Mouse (Mus musculus) liver, embryonic 12.5 days (tissue): Measurements from ENCODE around the gene Gabarapl2. TPM values are rescaled to one million over a fixed set of nuclear protein-coding genes. Genes with fewer than 3 reads are reported as not detected.

Experiments
- ATAC-seq: fragments of 200-750 bp; cut with Nextera tagmentation; 2 replicates; pipeline ENCODE4 v1.8.0; 2017; ENCODE audit warnings: moderate number of reproducible peaks, mild to moderate bottlenecking, moderate library complexity
- H3K27ac ChIP-seq: fragments of 300-500 bp; sonication (generic); 2 replicates; pipeline ENCODE4 v1.5.1; 2016; ENCODE audit warnings: mild to moderate bottlenecking
- H3K27me3 ChIP-seq: fragments of 300-500 bp; sonication (generic); replicated peaks from 2 replicates; pipeline ENCODE4 v1.6.1; 2016; ENCODE audit warnings: mild to moderate bottlenecking, moderate library complexity
- H3K36me3 ChIP-seq: fragments of 300-500 bp; sonication (generic); 2 replicates; pipeline ENCODE4 v1.6.1; 2016; ENCODE audit warnings: mild to moderate bottlenecking, moderate library complexity
- H3K4me1 ChIP-seq: fragments of 300-500 bp; sonication (generic); 2 replicates; pipeline ENCODE4 v1.6.1; 2016
- H3K4me2 ChIP-seq: fragments of 300-500 bp; sonication (generic); 2 replicates; pipeline ENCODE4 v1.6.1; 2016; ENCODE audit warnings: mild to moderate bottlenecking, moderate library complexity
- H3K4me3 ChIP-seq: fragments of 300-500 bp; sonication (generic); 2 replicates; pipeline ENCODE4 v1.5.1; 2016; ENCODE audit warnings: mild to moderate bottlenecking, moderate library complexity
- H3K9ac ChIP-seq: fragments of 300-500 bp; sonication (generic); 2 replicates; pipeline ENCODE4 v1.6.1; 2016; ENCODE audit warnings: mild to moderate bottlenecking, moderate library complexity
- H3K9me3 ChIP-seq: fragments of 300-500 bp; sonication (generic); replicated peaks from 2 replicates; pipeline ENCODE4 v1.6.1; 2016; ENCODE audit warnings: mild to moderate bottlenecking, moderate library complexity
- WGBS: fragments of 180-500 bp; shearing (Covaris S2); methylation state at CpG from one replicate; pipeline ENCODE4 v1.1.7; 2016; ENCODE audit not compliant: insufficient replicate concordance; 5-methylcytosine and 5-hydroxymethylcytosine counted together
- polyA plus RNA-seq: library from polyadenylated mRNA; unstranded; fragments of >200 nt; fragmentation: Nextera tagmentation; extraction: Ambion mirVana; gene quantifications from 2 replicates; pipeline ENCODE4 v1.2.1, GENCODE M21; 2016

The Gabarapl2 gene
- polyA plus RNA-seq: 147 and 157 TPM in 2 replicates

GRCm38 (mm10) chr8:111940171-111941100, at the start of gene Gabarapl2:
TSS of gene Gabarapl2 (plus strand) at chr8:111940703.
- Histone ChIP-seq H3K4me1 (peaks cover 30% of the 10 kb centered on the region), H3K27ac (peak within 1 kb of the TSS; percentile 85), H3K27me3 (no peaks in the 10 kb centered on the region), H3K36me3 (peaks cover 36% of the 10 kb centered on the region), H3K9me3 (no peaks in the 10 kb centered on the region), H3K4me2 (peak within 1 kb of the TSS; percentile 80), H3K9ac (peak within 1 kb of the TSS; percentile 95), H3K4me3 (peak within 1 kb of the TSS; percentile 100)
- peak; percentile 90 for ATAC-seq
- under 1% methylated on average over 65 of the region's 65 CpGs for WGBS

DNA sequence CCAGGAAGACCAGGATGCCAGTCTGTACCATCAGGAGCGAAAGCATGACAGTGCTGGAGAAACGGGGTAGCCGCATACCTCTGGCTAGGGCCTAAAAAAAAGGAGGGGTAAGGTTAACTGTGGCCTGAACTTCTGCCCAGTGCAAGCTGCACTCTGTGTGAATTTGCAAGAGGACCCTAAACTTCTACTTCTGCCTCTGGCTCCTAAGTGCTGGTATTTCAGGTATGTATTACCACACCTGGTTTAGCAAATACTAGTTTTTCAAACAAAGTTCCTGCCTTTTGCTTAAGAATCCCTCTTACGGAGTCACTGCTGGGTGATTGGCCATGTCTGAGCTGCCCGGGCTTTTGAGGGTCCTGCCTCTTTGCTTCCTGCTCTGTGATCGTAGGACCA, 49.6 kb upstream of the Gabarapl2 start:
- Histone ChIP-seq H3K4me3 (no peak overlapping the region), H3K9ac (no peak overlapping the region), H3K9me3 (0 out of 2 replicates have a peak, but pooled peaks cover 3% of the 10 kb centered on the region), H3K27ac (no peak overlapping the region), H3K4me2 (no peak overlapping the region), H3K27me3 (peaks cover 55% of the 10 kb centered on the region), H3K36me3 (no peaks in the 10 kb centered on the region), H3K4me1 (peaks cover 21% of the 10 kb centered on the region)
- ATAC-seq: no peak
- WGBS: 53% methylated on average over 6 of the region's 6 CpGs

DNA sequence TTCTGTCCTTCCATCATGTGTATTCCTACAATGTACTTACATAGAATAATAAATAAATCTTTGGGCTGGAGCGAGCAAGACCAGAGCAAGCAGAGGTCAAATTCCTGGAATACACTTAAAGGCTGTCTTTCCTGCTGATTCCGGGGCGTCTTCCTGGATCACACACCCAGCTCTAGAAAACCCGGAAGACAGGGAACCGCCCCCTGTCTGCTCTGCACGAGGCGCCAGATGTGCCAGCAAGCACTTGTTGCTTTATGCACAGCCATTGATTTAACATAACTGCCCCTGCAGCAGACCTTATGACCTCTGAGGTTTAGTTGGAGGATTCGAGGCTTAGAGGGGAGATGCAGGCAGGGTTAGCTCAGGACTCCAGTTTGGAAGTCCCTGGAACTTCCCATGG, 48.5 kb upstream of the Gabarapl2 start:
- Histone ChIP-seq H3K4me2 (no peak overlapping the region), H3K9me3 (0 out of 2 replicates have a peak, but pooled peaks cover 3% of the 10 kb centered on the region), H3K36me3 (no peaks in the 10 kb centered on the region), H3K27me3 (peaks cover 53% of the 10 kb centered on the region), H3K9ac (no peak overlapping the region), H3K4me1 (peaks cover 17% of the 10 kb centered on the region), H3K27ac (no peak overlapping the region), H3K4me3 (no peak overlapping the region)
- 27% methylated on average over 8 of the region's 8 CpGs for WGBS
- ATAC-seq: no peak

- H3K36me3 ChIP-seq: no peaks in the 10 kb centered on the region
- H3K9me3 ChIP-seq: 0 out of 2 replicates have a peak, but pooled peaks cover 3% of the 10 kb centered on the region
- 36% methylated on average over 5 of the region's 5 CpGs for WGBS
- no peak for ATAC-seq
- no peak overlapping the region for H3K9ac ChIP-seq
- peaks cover 13% of the 10 kb centered on the region for H3K4me1 ChIP-seq
- H3K4me3 ChIP-seq: no peak overlapping the region
- no peak overlapping the region for H3K4me2 ChIP-seq
- H3K27me3 ChIP-seq: peaks cover 52% of the 10 kb centered on the region
- no peak overlapping the region for H3K27ac ChIP-seq
Measured at GRCm38 (mm10) chr8:111892615-111893014, 47.9 kb upstream of the Gabarapl2 start.

GRCm38 (mm10) chr8:111894955-111895354, 45.5 kb upstream of the Gabarapl2 start:
- Histone ChIP-seq H3K27ac (no peak overlapping the region), H3K9me3 (0 out of 2 replicates have a peak, but pooled peaks cover 3% of the 10 kb centered on the region), H3K4me3 (no peak overlapping the region), H3K36me3 (no peaks in the 10 kb centered on the region), H3K4me2 (no peak overlapping the region), H3K27me3 (peaks cover 32% of the 10 kb centered on the region), H3K4me1 (0 out of 2 replicates have a peak, but pooled peaks cover 4% of the 10 kb centered on the region), H3K9ac (no peak overlapping the region)
- WGBS: 75% methylated on average over 7 of the region's 7 CpGs
- no peak for ATAC-seq

DNA sequence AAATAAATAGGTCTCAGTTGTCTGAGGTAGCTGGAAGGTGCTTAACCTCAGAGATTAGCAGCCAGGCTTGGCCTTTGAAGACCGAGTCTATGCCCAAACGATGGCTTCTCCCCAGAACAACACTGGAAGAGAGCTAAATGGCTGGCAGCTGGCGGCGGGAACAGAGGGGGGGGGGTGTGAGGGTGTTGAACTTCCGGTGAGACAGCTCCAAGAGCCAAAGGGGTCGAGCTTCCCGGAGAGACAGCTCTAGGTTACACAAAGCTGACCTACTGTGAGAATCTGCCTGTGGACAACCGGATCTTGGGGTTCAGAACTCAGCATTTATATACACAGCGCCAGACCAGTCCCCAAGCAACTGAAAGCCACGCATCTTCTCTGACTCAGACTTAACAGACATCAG, 41.9 kb upstream of the Gabarapl2 start:
- 44% methylated on average over 10 of the region's 10 CpGs for WGBS
- Histone ChIP-seq H3K4me2 (no peak overlapping the region), H3K4me1 (no peaks in the 10 kb centered on the region), H3K36me3 (no peaks in the 10 kb centered on the region), H3K27me3 (peaks cover 13% of the 10 kb centered on the region; the same call in 1 of the 2 replicates), H3K9me3 (0 out of 2 replicates have a peak, but pooled peaks cover 3% of the 10 kb centered on the region), H3K4me3 (no peak overlapping the region), H3K9ac (no peak overlapping the region), H3K27ac (no peak overlapping the region)
- no peak for ATAC-seq

DNA sequence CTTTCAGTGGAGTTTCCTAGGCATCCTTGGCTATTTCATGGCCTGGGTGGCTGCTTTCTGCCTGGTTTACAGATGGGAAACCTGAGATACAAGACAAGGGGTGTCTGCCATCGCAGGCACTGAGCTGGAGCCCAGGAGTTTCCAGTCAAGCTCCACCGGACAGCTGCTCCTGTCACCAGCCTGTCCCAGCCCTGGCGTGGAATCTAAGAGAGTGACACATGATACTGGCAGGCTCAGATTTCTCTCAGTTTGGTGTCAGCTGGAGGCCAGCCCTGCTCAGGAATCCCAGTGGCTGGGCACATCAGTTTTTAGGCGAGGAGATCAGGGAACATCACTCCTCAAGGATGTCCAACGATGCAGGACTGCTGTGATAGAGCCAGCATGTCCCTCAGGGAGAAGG, 38.4 kb upstream of the Gabarapl2 start:
- Histone ChIP-seq H3K4me2 (no peak overlapping the region), H3K9me3 (no peaks in the 10 kb centered on the region), H3K27ac (no peak overlapping the region), H3K4me1 (no peaks in the 10 kb centered on the region), H3K36me3 (no peaks in the 10 kb centered on the region), H3K9ac (no peak overlapping the region), H3K27me3 (peaks cover 26% of the 10 kb centered on the region; the same call in 1 of the 2 replicates), H3K4me3 (no peak overlapping the region)
- ATAC-seq: no peak
- WGBS: 52% methylated on average over 5 of the region's 5 CpGs

DNA sequence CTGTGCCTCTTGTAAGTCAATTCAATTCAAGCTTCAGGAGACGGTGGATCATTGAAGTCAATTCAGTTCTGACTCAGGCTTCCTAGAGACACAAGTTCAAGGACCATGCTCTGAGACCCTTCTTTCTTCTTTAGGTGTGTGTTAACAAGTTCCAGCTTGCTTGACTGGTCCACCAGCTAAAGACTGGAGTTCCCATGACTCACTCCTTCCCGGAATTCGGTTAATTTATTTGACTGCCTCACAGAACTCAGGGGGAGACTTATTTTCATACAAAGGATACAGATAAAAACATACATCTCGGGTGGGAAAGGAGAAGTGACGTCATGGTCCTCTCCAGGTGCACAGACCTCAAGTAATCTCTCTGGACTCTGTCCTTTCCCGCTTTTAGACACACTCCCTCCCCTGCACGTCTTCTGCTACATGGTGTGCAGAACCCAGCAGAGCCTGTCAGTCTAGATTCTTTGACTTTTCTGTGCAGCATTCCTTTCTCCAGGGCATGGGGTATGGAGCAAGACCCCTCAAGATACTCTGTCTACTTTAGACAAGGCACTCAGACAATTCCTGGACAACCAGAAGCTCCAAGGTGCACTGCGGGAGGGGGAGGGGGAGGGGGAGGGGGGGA, 34.9 kb upstream of the Gabarapl2 start:
- no peak for ATAC-seq
- peaks cover 50% of the 10 kb centered on the region for H3K27me3 ChIP-seq
- H3K4me3 ChIP-seq: no peak overlapping the region
- no peaks in the 10 kb centered on the region for H3K4me1 ChIP-seq
- no peak overlapping the region for H3K4me2 ChIP-seq
- 49% methylated on average over 8 of the region's 8 CpGs for WGBS
- no peak overlapping the region for H3K9ac ChIP-seq
- H3K9me3 ChIP-seq: no peaks in the 10 kb centered on the region
- H3K27ac ChIP-seq: no peak overlapping the region
- H3K36me3 ChIP-seq: no peaks in the 10 kb centered on the region

DNA sequence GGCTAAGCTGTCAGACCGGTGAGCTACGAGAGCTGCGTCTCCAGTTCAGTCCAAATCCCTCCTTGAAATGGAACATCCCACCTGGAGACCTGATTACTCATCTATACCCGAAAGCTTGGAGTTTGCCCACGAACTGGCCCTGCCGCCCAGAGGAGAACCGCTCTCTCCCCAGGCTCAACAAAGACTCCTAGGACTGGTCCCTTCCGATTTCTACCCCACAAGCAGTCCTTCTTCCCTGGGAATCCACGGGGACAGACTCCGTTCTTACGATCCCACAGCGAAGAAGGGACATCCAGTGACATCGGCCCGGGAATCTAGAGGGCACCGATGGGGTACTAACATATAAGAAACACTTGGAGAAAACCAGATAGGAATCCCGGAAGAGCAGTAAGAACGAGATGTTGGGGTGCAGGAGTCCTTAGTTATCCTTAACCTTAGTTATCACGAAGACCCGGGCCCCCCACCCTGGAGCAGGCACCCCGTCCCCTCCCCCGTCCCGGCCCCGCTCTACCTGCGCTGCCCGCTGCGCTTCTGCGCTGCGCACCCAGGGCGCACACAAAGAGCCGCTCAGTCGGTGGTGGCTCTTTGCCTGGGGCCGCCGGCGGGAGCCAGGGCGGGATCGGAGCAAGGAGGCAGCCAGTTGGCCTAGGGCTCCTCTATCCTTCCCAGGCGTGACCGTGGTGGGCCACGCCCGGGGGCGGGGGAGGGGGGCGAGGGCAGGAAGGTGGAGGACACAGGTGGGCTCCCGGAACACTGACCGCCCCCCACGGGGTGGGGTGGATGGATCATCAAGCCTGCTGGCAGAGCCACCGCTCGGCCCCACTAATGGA, 30.7 kb upstream of the Gabarapl2 start, which contains the start of gene Chst5:
Gene Chst5 (minus strand): TSS at position 827 of the 830 bp plus-strand sequence.
- peak within 1 kb of the TSS; percentile 8; the same call in 1 of the 2 replicates for H3K9ac ChIP-seq
- no peaks in the 10 kb centered on the region for H3K9me3 ChIP-seq
- no peak within 1 kb of the TSS for H3K27ac ChIP-seq
- 12% methylated on average over 47 of the region's 47 CpGs for WGBS
- H3K27me3 ChIP-seq: peaks cover 73% of the 10 kb centered on the region
- ATAC-seq: no peak
- peak within 1 kb of the TSS; percentile 48 for H3K4me2 ChIP-seq
- no peaks in the 10 kb centered on the region for H3K36me3 ChIP-seq
- H3K4me3 ChIP-seq: peak within 1 kb of the TSS; percentile 29
- no peaks in the 10 kb centered on the region for H3K4me1 ChIP-seq

GRCm38 (mm10) chr8:111911572-111911971, 28.9 kb upstream of the Gabarapl2 start:
- no peak for ATAC-seq
- Histone ChIP-seq H3K4me3 (no peak overlapping the region), H3K9ac (no peak overlapping the region), H3K9me3 (no peaks in the 10 kb centered on the region), H3K4me1 (no peaks in the 10 kb centered on the region), H3K4me2 (no peak overlapping the region), H3K27me3 (peaks cover 77% of the 10 kb centered on the region), H3K27ac (no peak overlapping the region), H3K36me3 (no peaks in the 10 kb centered on the region)
- 53% methylated on average over 7 of the region's 7 CpGs for WGBS

DNA sequence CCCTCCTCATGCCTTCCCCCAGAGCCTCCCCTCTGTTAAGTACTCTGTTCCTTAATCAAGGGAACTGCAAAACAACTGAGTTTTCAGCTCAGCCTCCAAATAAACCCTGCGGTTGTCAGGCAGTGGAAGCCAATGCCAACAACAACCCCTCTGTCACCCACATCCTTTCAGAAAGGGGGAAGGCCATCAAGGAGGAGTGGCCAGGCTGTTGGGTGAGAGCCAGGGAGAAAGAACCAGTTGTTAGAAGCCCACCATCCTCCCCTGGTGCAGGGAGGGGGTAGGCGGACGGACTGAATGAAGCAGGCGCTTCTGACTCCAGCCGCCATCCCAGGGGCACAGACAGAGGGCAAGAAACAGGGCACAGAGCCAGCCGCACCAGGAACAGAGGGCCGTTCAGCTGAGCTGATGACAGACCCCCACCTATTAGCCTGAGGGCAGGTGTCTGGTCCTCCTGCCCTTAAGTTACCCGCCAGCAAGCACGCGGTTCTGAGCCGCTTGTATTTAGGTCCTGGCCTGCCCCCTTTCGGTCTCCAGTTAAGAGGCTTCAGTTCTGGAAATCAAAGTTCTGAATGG, 27.6 kb upstream of the Gabarapl2 start:
- no peaks in the 10 kb centered on the region for H3K4me1 ChIP-seq
- WGBS: 56% methylated on average over 12 of the region's 12 CpGs
- H3K27ac ChIP-seq: no peak overlapping the region
- H3K36me3 ChIP-seq: no peaks in the 10 kb centered on the region
- no peak for ATAC-seq
- no peak overlapping the region for H3K9ac ChIP-seq
- no peak overlapping the region for H3K4me3 ChIP-seq
- peaks cover 75% of the 10 kb centered on the region for H3K27me3 ChIP-seq
- H3K4me2 ChIP-seq: no peak overlapping the region
- no peaks in the 10 kb centered on the region for H3K9me3 ChIP-seq
